Mouse (Mus musculus) spleen, embryonic (tissue): Measurements from ENCODE around the gene Flnc.

Experiments
- CTCF ChIA-PET: fragments of 350-600 bp; sonication (Branson Sonifier 250); formaldehyde crosslinking; loops from one replicate; lab custom pipeline; 2022; lab: Charles Lee

The Flnc gene

DNA sequence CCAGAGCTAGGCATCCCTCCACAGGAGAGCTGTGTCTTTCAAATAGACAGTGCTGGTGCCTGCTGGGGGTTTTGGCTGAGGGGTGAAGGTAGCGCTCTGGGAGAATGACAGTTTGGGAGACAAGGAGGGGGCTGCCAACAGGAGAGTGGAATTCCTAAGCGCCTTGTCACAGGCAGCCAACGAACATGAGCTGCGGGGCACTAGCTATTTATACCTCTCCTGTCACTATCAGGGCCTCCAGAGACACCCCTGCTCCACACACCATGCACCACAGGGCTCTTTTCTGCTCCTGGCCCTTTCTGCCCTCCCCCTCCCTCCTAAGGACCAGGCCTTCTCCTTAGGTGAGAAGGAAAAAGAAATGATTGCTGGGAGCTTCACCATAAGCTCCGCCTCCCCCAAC, 1.6 kb upstream of the Flnc start:
- CTCF ChIA-PET = no interaction called here

DNA sequence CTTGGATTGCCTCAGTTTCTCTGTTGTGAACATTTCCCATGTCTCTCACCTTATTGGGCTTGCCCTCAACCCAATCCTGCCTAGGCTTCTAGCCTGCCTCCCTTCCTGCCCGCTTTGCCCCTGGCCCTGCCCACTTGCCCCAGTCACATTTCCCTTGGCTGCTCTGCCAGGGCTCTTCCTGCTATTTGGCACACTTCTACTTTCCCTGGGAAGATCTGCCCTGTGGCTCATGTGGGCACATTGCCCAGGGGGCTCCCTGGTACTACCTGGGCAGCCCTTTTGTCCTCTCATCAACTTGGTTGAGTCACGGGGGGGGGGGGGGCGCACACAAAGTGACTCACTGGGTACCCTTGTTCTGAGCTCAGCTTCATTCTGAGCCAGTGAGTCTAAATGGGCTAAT, 900 bp upstream of the Flnc start:
- CTCF ChIA-PET = no interaction called here

DNA sequence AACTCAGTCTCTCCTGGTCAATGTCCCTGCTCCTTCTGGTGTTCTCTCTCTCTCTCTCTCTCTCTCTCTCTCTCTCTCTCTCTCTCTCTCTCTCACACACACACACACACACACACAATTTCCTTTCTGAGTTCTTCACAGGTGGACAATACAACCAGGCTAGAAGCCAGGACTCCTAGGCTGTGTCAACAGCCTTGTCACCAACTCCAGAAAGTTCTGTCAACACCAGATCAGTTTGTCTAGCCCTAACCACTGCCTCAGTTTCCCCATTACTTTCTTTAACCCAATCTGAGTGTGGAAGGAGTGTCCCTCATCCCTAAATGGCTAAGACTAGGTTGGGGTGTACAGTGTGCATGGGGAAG, 399 bp upstream of the Flnc start:
- CTCF ChIA-PET = no interaction called here

DNA sequence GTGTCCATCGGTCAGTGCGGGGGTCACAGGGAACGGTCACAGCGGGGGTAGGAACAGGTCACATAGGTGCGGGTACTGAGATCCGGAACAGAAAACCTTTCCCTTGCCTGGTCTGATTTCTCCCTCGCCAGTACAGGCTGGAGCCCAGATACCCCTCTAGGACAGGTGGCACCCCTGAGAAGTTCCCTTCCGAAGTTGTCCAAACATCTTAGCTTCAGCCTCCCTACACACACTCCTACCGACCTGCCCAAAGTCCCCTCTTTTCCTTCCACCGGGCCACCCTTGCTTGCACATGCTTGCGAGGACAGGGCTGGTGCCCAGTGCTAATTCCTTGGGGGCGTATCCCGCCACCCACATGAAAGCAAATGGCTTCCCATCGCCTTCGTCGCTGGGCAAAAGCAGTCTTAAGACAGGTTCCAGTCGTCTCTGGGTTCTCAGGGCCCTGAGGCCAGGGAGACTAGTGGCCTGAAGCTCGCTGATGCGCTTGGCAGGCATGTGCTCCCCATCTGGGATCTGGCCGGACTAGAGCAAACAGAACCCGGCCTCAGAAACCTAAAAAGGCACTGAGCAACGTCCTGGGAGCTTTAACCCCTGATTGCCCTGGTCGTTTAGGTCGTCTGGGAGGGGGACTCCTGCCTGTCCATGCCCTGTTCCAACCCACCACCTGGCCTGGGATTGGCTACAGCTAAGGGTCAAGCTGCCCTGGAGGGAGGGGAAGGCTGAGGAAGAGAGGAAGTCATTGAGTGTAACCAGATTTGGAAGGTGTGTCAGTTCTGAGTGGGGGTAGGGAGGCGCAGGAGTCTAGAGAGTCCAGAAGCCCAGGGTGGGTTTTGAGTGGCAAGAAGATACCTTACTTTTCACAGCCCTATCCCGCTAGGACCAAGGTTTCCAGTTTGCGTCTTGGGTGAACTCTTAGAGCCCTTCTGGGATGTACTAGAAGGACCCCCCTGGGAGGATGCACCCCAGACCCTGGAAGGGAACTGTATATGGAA, 1.0 kb downstream of the Flnc start:
- CTCF ChIA-PET = no interaction called here

DNA sequence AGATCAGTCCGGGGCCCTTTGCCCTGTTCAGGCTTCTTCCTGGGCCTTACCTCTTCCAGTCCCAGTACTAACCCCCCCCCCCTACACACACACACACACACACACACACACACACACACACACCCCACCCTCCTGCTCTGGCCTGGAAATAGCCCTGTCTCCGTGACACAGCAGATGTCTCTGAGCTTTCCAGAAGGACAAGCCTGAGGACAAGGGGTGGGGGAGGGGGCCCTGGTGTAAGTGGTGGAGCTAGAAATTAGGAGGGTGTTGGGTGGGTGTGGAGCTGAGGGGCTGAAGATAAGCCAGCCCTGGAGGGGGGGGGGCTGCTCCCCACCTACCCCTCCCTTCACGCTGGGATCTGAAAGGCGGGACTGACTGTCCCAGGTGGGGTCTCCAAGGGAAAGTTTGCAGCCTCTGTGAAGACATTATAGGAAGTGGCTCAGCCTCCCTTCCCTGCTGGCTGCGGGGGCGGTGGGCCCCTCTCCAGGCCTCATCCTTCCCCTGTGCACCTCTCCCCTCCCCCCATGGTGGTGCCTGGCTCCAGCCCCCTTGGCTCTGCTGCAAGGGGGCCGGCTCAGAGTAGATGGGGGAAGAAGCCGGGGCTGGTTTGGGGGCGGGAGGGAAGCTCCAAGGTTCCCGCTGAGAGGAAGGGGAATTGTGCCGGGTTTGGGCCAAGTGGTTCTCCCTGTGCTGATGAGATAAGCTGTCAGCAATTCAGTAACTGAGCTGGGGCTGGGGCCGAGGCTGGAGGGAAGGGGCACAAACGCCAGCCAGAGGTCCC, 2.0 kb downstream of the Flnc start:
- CTCF ChIA-PET = interaction anchor here (0.6 kb wide), 1 partner anchor 15 kb away, joined by 3 read pairs; no protein-coding TSS in a partner anchor

DNA sequence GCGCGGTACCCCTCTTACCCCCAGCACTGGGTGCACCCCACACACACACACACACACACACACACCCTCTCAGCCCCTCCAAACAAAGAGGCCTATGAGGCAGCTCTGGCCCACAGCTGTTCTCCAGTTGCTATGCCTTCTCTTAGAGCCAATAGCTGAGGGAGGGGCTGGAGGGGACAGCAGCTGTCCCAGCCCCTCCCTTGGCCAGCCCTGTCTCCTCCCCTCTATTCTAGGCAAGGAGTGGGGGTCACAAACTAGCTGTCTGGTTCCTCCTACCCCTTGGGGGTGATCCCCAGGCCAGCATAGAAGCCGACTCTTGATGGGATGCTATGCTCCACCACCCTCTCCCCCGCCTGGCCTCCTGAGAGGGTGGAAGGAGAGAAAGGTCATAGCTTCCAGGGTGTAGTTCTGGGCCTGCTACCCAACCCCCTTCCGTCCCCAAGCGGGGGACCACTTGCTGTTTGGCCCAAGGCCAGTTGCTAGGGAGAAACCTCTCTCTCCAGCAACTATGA, 2.9 kb downstream of the Flnc start:
- CTCF ChIA-PET = no interaction called here

DNA sequence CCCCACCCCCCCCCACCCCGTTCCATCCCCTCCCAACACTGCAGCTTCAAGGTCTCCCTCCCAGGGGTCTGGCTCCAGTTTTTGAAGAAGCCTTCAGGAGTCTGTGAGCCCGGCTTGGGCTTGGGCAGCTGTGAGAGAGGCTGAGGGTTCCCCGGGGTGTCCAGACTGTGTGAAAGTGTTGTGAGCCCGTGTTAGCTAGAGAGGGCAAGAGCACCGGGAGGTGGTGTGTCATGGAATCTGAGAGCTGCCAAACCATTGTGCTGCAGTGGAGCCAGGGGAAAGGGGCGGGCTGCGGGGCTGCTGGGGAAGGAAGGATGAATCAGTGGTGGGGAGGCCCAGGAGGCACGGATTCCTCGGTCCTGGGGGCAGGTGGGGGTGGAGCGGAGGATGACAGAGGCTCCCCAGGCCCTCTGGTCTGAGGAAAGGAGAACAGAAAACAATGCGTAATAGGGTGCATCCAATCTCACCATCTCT, 3.4 kb downstream of the Flnc start:
- CTCF ChIA-PET = no interaction called here

DNA sequence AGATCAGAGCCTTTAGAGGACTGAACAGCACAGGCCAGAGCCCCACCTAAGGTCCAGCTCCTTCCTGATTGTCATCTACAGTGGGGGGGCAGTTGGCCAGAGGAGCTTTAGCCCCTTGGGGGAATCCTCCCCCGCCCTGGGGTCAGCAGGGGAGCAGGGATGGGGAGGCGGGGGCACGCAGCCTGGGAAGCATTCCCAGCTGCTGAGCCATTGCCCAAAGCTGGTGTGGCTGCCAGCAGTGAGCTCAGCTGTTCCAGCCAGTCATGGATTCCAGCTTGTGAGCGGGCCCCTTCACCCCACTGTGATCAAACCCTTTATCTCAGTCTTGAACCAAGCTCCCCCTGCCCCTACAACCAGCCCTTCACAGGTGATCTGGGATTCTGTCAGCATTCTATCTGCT, 6.2 kb downstream of the Flnc start:
- CTCF ChIA-PET = no interaction called here

DNA sequence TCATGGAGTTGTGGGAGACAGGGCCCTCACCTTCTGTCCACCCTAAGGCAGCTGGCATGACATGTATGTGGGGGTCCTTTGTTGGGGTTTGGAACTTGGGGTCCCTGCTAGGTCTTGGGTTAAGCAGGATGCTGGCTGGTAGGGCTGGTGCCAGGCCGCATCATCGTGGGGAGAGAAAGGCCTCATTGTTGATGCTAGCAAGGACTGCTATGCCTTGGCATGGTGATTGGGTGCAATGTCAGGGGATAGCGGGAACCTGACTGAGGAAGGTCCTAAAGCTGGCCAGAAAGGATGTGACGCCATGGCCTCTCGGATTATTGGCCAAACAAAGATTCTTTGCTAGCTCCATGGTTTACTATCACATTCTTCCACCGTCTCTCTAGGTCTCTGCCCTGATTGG, 6.7 kb downstream of the Flnc start:
- CTCF ChIA-PET = no interaction called here

DNA sequence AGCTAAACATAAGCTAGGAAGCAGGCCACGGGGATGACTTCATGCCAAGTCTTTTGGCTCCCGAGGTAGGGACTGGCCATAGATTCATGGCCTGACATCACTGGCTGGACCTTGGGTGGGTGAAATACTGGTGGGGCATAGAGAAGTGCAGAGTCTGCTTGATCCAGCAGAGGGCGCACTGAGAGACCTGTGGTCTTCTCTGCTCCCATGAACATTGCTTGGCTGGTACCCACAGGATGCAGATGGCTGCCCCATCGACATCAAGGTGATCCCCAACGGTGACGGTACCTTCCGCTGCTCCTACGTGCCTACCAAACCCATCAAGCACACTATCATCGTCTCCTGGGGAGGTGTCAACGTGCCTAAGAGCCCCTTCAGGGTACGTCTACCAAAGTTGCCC, 11.7 kb downstream of the Flnc start:
- CTCF ChIA-PET = interaction anchor here (0.9 kb wide), 1 partner anchor 202 kb away, joined by 4 read pairs; no protein-coding TSS in a partner anchor

DNA sequence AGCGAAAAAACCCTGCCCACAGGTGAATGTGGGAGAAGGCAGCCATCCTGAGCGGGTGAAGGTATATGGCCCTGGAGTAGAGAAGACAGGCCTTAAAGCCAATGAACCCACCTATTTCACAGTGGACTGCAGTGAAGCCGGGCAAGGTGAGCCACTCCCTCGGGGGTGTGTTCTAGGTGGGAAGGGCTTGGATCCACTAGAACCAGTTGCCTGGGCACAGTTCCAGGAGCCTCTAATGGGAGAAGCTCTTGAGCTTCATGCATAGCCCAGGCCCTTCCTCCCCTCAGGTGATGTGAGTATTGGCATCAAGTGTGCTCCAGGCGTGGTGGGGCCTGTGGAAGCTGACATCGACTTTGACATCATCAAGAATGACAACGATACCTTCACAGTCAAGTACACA, 12.3 kb downstream of the Flnc start:
- CTCF ChIA-PET = no interaction called here

DNA sequence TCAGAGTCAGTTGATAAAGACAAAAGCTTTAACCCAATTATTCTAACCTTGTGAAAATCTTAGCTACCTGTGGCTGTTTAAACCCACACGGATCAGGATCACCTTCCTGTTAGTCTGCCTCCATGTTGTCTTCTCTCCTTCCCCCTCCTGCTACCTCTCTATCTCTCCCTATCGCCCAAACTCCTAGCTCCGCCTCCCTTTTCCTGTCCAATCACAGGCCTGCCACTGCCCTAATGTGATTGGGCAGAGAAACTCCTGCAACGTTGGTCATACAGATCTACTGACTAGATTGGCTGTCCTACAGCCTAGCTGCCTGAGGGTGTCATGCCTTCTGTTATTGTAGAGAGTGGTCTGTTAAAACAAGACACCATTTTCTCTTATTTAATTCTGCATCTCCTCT, 16.8 kb downstream of the Flnc start:
- CTCF ChIA-PET = no interaction called here

DNA sequence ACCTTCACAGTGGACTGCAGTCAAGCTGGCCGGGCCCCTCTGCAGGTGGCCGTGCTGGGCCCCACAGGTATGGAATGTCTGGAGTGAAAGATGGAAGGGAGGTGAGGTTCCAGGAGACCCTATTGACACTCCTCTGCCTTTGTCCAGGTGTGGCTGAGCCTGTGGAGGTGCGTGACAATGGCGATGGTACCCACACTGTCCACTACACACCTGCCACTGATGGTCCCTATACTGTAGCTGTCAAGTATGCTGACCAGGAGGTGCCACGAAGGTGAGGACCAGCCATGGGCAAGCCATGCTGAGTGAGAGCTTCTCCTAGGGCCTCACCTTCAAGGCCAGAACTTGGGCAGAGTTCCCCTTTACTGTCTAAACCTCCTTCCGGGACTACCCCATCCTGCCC, 17.6 kb downstream of the Flnc start:
- CTCF ChIA-PET = no interaction called here

DNA sequence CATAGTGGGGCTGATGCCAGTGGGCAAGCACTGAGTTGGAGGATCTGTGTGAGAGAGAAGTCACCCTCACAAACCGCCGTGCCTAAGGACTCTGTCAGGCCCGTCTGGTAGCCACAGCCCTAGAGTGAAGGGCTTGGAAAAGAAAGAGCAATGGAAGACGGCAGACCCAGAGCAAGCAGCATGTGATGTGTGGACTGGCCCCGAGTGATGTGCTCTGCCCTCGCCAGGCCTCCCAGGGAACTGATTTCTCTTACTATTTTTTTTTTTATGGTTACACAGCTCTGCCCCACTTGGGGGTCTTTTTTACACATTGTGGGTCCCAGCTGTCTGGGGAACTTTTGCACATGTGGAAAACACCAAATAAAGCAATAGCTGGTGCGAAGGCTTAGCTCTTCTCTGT, 28.4 kb downstream of the Flnc start:
- CTCF ChIA-PET = no interaction called here

DNA sequence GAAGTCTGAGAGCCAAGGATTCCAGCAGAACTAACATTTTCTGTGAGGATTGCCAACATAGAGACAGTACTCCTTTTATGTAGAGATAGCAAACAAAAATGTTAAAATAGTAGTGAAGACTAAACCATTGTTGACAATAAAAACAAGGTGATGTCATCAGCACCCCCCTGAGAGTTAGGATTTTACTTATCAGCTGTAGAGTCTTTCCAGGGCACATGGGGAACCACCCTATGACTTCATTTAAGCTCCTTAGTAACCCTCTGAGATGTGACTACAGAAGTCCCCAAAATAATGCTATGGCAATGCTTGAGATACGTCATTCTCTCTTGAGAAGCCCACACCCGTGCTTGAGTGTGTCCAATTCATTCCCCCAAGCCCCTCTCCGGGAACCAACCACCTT, 30.3 kb downstream of the Flnc start:
- CTCF ChIA-PET = no interaction called here

DNA sequence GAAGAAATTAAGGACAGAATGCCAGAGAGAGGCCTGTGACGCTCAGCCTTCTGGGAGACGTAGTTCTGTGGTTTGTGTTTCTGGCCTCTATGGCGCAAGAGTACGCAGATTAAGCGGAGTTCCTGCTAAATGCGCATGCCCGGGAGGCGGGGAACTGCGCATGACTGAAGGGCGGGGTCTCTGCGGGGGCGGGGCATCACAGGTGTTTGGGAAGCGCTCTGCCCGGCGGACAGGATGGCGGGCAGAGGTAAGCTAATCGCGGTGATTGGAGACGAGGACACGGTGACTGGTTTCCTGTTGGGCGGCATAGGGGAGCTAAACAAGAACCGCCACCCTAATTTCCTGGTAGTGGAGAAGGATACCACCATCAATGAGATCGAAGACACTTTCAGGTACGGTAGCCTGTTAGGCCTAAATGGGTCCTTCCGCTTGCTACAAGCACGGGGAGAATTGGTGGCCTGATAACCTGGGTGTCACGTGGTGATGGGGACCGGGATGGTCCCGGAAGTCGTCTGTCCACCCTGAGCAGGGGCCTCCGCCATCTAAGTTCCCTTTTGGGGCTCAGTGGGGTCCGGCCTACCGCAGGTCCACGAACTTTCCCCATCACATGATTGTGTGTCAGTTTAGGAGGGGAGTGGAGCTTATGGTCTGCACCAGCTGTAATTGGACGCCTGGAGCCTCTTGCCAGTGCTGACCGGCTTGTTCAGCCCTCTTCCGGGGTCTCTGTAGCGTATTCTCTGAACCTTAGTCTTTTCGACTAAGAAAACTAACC, 34.7 kb downstream of the Flnc start, which contains the start of gene Atp6v1f:
Gene Atp6v1f, plus strand, starts transcription at position 136 of the 772 bp plus-strand sequence.
- CTCF ChIA-PET = no interaction called here

DNA sequence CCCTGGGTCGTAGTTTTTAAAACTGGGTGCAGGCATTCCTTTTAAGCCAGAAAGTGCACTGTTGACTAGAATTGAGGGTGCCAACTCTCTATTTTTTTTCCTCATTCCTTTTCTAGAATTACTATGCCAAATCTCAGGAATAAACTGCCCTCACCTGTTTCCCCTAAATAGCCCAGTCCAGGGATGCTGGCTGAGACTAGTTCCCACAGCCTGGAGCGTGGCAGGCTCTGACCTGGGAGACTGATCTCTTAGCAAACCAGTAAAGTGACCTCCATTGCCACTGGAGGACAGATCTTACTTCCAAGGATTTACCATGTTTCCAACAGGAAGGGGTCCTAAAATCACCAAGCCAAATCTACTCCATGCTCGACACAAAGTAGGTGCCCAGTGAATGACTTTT, 35.8 kb downstream of the Flnc start:
- CTCF ChIA-PET = no interaction called here

DNA sequence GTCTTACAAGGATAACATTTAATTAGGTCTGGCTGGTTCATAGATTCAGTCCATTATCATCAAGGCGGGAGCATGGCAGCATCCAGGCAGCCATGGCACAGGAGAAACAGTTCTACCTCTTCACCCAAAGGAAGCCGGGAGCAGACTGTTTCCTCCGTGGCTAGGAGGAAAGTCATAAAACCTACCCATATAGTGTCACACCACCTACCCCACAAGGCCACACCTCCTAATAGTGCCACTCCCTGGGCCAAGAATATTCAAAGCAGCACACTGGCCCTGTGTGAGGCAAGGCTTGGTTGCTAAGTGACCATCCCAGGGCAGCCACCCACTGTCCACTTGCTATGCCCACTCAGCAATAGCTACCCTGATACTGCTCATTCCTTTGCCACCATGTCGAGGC, 38.1 kb downstream of the Flnc start, which contains the start of gene Atp6v1fnb:
Gene Atp6v1fnb, plus strand, starts transcription at position 301 of the 400 bp plus-strand sequence.
- CTCF ChIA-PET = no interaction called here

DNA sequence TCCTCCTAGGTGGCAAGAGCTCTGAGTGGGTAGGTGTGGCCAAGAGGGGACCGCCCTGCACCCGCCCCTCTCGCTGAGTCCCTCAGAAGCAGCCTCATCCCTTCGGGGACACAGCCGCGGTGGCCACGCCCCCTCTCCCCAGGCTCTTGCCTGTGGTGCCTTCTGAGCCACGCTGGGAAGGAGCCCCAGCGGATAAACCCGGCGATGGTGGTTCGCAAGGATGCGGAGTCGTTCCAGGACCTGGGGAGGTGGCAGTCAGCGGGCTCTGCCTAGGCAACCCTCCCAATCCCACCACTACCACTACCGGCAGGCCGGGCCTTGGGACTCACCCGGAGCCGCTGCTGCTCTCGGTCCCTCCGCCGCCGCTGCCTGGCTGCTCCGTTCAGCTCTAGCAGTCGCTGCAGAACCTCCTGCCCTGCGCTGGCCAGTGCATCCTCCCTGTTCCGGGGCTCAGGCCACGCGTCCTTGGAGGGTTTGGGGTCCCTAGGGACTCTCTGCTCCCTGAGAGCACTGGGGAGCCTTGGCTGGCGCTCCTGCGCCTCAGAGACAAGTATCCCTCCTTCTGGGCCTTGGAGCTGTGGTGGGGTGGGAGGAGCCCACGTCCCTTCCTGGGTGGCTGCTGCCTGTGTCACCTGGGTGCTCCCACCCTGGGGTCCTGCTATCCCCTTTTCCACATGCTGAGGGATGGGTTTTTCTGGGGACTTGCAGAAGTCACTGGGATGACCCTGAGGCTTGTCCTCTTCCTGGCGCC, 41.1 kb downstream of the Flnc start:
- CTCF ChIA-PET = interaction anchor here (0.9 kb wide), 1 partner anchor 11 kb away, joined by 3 read pairs; no protein-coding TSS in a partner anchor

DNA sequence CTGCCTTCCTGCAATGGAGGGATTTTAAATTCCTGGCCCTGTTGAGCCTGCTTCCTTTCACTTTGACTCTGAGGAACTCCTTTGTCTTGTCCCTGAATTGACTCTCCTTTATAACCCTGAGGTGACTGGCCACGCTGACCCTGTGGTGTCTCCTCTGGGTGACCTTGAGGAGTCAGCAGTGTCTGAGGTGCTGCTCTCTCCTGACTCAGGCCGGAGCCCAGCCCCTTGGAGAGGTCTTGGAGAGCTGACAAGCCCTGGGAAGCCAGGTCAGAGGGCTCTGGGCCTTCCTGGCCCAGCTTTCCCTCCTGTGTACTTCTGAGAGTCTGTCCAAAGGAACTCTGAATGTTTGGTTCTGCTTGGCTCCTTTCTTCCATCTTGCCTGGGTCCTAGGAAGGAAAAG, 41.7 kb downstream of the Flnc start:
- CTCF ChIA-PET = interaction anchor here (0.9 kb wide), 1 partner anchor 10 kb away, joined by 3 read pairs; no protein-coding TSS in a partner anchor

DNA sequence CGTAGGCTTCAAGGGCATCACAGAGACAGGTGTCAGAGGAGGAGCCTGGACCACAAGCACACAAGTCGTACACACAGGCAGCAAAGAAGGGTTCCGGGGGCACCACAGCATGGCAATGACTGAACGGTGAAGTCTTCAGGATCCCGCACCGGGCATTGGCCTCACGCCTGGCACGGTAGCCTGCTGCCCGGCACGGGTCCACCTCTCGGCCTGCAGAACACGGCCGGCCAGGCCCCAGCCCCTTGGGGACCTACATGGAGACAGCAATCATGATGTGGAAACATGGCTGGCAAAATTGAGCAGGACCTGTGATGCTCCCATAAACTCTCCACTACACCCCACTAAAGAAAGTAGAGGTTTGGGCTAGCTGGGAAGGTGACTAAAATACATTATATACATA, 49.6 kb downstream of the Flnc start:
- CTCF ChIA-PET = no interaction called here
